Mouse (Mus musculus) heart, postnatal 10 days (tissue): ENCODE results near the gene Pdpk1. TPM values are rescaled to one million over a fixed set of nuclear protein-coding genes. Genes with fewer than 3 reads are reported as not detected.

Source experiments
- DNase-seq, 2 experiments: peaks; one replicate each; pipeline ENCODE4 v3.0.0; 2021
- intact Hi-C: fragments of 180-260 bp; cut with DNase I; formaldehyde crosslinking; loops from one replicate; pipeline ENCODE4 v1.15.1; 2025
- total RNA-seq, 2 experiments: library from RNA; stranded (reverse); gene quantifications; 2 replicates each; pipeline ENCODE4 v1.2.3; 2021

Pdpk1 gene
- 10 to 100 TPM; 49.4 to 52.9 TPM for total RNA-seq

DNA sequence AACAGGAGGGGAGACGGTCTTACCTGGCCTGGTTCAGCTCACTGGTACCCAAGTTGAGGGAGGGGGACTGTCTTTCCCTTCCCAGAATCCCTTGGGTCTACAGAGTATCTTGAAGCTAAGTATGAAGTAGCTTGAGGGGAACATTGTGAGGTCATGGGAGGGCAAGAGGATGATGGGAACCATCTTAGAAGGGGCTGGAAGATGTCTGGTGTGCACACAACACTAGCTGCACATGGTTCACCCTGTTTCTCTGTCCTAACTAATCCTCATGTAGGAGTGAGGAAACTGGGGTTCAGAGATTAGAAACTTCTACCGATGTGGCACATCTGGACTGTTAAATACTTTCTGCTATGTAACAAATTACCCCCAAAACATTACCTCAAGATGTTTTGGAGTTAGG lies at the start of gene Pdpk1:
Pdpk1 (minus strand) TSS at position 101 of the 400 bp plus-strand sequence.
- intact Hi-C loops: loop anchor here (5.0 kb wide), 1 partner anchor 241 kb away; no protein-coding TSS in a partner anchor

DNA sequence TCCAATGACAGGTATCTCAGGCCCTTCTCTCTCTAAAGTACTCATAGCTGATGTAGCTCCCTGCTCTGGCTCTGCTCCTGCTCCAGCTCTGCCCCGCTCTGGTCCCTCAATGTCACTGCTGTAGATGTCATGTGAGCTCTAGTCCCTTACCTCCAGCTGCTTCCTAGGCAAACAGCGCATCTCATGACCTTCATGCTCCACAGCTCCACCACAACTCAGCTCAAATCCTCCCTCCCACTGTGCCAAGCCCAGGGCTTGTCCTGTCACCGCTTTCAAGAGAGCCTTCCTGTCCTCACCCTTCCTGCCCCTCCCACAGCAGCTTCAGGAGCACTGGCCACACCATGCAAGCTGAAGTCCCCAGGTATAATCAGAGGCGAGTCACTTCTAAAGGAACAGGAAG lies 49.0 kb upstream of the Pdpk1 start:
- DNase-seq: peak in 1 of 2 experiments; percentile 32
- intact Hi-C loops: no loop called here

More for the DNA sequence above, at the start of gene Pdpk1:
- no peak for DNase-seq

DNA sequence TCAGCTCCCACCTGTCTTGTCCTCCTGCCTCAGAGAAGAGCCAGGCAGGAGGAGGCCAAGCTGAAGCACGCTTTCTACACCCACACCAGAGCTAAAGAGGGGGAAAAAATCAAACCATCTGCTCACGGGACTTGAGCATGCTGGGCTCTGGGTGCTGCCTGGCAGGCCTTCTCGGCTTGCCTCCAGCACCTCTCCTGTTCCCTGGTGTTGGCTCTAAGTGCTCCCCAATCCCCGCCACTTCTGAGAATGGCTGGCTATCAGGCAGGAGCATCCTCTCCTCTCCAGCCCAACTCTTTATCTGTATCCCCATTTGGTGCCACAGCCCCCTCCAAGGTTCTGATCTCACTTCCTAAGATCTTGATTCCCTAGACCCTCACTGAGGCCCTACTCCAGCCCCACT lies 48.5 kb upstream of the Pdpk1 start:
- intact Hi-C loops: no loop called here
- DNase-seq: no peak

DNA sequence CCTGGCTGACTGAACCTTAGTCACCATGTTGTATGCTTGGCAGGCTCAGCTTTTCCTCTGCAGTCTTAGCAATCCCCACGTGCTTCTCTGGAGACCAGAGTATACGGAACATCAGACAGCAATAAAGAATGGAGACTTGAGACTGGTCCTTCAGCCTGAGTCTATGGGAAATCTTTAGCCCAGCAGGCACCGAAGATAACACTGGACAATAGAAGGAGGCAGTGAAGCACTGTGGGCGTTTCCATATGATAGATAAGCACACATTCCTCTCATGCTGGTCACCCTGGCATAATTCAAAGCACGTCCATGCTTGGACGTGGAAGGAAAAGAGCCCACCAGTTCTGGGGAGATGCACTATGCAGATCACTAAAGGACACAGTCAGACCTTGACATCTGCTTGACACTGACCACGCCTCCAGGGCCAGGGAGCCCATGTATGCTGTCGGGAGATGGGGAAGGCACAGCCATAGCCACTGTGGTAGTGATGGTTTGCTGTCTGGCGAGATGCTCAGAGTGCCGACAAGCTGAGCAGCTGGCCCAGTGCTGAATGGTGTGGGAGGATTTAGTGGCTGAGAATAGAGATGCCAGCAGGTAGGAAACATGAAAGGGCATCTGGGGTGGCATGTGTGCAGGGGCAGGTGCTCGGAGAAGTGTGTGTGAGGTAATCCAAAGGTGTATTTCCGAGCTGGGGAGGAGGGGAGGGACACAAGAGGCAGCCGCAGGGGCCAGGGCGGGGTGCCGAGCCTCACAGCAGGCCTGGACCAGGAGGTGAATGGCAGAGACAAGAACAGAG lies 46.5 kb upstream of the Pdpk1 start:
- intact Hi-C loops: no loop called here

DNA sequence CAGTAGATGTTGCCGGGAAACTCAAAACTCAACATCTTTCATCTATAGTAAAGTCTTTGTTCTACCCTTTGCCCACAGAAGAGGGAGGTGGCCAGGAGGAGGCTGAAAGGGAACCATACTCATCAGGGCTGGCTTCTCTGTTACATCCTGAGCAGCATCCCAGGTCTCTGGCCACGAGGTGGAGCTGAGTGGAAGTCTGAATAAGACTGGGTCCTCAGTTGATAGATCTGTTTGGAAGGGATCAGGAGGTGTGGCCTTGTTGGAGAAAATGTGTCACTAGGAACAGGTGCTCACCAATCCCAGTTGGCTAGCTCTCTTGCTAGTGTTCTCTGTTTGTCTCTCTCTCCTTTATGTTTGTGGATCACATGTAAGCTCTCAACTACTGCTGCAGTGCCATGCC lies 44.6 kb upstream of the Pdpk1 start:
- intact Hi-C loops: no loop called here

More for the DNA sequence above, 46.5 kb upstream of the Pdpk1 start:
- DNase-seq: no peak

DNA sequence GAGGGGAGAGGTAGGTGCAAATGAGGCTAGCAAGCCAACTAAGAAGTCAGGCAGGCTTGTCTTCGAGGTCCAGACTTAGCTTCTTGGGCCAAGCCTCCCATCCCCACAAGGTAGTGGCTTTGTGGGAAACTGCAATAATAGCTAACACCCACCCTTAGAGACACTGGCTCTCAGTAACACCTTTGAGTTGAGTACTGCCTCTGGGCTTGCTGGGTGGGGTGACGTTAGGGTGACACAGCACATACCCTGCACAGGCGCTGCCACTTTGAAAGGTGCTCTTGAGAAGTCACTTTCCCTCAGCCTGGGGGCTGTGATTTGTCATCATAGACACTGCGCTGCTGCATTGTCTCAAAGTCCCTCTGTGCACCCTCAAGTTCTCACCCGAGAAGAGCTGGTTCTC lies 43.0 kb upstream of the Pdpk1 start:
- DNase-seq: no peak
- intact Hi-C loops: no loop called here

More for the DNA sequence above, 44.6 kb upstream of the Pdpk1 start:
- no peak for DNase-seq

DNA sequence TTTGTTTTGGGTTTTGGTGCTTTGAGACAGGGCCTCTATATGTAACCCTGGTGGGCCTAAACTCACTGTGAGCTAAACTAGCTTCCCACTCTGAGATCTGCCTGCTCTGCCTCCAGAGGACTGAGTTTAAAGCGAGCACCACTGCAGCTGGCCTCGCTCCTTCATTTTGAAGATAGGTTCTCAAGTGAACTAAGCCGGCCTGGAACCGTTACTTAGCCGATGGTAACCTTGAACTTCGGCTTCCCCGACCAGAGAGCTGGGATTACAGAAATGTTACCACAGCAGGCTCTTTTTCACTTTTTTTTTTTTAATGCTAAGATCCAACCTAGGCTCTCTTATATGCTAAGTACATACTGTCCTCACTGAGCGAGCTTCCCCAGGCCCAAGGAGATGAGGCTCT lies 42.5 kb upstream of the Pdpk1 start:
- no peak for DNase-seq
- intact Hi-C loops: no loop called here

DNA sequence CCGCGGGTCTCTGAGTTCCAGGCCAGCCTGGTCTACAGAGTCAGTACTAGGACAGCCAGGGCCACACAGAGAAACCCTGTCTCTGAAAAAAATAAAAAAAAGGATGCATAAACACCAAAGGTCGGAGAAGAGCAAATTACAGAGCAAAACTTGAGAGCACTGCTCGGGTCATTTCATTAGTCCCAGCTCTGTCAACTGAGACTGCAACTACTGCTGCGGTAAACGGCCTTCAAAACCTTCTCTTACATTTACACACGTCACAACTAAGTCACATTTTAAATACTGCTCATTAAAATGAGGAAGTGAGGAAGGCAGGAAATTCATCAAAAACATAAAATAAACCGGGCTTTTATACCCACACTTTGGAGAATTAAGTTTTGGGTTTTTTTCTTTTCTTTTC lies 42.1 kb upstream of the Pdpk1 start:
- intact Hi-C loops: no loop called here
- DNase-seq: no peak

DNA sequence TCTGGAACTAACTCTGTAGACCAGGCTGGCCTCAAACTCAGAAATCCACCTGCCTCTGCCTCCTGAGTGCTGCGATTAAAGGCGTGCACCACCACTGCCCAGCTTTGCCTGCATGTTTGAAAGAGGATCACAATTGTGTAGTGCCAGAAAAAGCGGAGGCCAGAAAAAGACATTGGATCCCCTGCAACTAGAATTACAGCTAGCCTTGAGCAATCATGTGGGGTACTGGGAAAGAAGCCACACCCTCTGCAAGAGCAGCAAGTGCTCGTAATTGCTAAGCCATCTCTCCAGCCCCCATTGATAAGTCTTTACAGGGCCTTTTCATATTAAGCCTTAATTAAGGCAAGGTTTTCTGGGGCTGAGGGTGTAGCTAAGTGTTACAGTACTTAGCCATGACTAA lies 40.8 kb upstream of the Pdpk1 start:
- intact Hi-C loops: no loop called here
- DNase-seq: no peak

DNA sequence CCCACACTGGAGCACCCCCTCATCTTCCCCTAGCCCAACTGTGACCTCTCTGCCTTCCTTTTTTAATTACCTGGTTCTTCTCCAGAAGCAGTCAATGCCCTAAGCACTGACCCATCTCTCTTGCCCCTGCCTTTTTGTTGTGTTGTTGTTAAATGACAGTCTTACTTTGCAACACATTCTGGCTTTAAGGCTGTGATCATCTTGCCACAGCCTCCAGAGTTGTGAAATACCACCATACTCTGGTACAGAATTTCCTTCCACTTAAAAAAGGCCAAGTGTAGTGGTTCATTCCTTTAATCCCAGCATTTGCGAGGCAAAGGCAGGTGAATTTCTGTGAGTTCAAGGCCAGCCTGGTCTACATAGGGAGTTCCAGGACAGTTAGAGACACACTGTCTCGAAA lies 40.2 kb upstream of the Pdpk1 start:
- intact Hi-C loops: no loop called here
- DNase-seq: no peak

DNA sequence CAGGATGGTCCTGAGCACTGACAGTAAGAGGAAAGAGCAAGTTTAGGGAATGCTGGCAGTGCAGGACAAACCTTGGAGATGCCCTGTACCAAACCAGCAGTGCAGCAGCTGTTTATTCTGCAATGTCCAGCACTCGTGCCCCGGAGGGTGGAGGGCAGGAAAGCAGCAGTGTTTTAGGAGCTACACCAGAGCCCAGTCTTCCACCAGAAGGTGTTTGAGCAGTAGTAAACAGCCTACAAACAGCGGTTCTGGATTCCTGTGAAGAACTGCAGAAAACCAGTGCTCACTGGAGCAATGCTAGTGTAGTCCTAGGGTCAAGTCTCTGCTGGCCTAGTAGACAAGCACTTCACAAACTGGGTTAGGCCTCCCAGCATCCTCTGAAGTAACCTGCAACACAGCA lies 23.5 kb upstream of the Pdpk1 start:
- no peak for DNase-seq
- intact Hi-C loops: loop anchor here (5.0 kb wide), 2 partner anchors 78 to 178 kb away; partner anchors contain the start of genes Abca17, Abca3 and Ccnf

DNA sequence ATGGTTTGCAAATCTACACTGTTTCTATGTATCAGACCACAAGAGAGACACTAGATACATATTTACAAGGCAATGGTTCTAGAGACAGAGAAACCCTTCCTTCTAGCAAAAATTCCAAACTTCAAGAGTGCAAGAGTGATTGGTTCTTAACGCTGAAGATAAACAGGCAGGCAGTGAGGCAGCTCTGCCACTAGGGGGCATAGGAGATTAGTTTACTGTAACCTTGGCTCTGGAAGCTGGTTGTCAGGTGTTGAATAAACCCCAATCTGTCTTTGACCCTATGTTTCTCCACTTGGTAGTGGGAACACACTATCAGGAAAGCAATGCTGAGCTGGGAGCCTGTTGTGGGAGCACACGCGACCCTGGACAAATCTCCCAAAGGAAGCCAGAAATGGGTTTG lies 22.7 kb upstream of the Pdpk1 start:
- intact Hi-C loops: loop anchor here (1.0 to 5.0 kb wide), 4 partner anchors 79 to 217 kb away; partner anchors contain the start of genes Abca17, Abca3 and Ccnf

DNA sequence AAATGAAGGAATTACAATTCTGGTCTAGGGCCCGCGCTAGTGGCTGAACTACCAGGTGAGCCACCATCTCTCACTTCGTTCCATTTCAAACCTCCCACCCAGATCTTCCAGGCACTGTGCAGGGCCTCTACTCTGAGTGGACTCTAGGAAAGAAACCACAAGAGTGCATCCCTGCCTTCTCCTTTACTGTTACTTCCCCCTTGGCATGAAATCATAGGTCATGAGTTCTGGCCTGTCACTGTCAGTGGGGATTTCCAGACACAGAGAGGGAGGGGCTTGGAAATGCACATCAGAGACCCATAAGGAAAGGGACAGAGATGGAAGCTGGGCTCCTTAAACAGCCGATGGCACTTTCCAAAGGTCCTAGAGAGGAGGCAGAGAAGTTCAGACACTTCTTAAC lies 21.0 kb upstream of the Pdpk1 start:
- DNase-seq: no peak
- intact Hi-C loops: loop anchor here (5.0 kb wide), 2 partner anchors 81 to 181 kb away; partner anchors contain the start of genes Abca17, Abca3 and Ccnf

More for the DNA sequence above, 22.7 kb upstream of the Pdpk1 start:
- DNase-seq: peak; percentile 71 to 87

DNA sequence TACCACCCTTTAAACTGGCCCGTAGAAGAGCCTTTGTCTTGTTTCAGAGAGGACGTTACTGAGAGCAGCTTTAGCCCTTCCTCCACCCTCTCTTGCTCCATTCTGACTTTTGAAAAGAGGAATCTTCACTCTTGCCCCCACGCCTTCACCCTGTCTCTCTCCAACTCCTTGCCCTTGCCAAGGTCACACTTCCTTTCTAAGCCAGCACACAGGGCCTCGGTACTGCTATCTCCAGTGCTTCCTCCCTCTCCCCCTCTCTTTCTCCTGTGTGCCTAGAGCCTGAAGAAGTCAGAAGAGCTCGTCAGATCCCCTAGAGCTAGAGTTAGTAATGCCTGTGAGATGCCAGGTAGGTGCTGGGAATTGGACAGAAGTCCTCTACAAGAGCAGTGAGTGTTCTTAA lies 20.0 kb upstream of the Pdpk1 start:
- intact Hi-C loops: loop anchor here (5.0 kb wide), 2 partner anchors 82 to 182 kb away; partner anchors contain the start of genes Abca17, Abca3 and Ccnf
- no peak for DNase-seq

DNA sequence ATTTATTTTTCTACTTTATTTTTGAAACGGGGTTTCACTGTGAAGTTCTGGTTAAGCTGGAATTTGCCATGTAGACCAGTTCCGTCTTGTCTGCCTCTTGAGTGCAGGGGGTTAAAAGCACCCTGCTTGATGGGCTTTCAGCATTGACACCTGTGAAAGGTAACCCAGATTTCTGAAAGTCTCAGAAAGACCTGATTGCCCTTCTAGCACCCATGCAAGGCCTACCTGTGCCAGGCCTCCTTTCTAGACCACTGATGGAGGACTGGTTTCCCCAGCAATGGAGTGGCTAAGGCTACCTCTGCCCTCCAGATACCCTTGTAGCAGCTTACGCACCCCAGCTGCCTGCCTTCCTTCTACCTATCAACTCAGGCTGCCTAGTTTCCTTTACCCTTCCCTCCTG lies 19.4 kb upstream of the Pdpk1 start:
- no peak for DNase-seq
- intact Hi-C loops: loop anchor here (5.0 kb wide), 2 partner anchors 82 to 182 kb away; partner anchors contain the start of genes Abca17, Abca3 and Ccnf

DNA sequence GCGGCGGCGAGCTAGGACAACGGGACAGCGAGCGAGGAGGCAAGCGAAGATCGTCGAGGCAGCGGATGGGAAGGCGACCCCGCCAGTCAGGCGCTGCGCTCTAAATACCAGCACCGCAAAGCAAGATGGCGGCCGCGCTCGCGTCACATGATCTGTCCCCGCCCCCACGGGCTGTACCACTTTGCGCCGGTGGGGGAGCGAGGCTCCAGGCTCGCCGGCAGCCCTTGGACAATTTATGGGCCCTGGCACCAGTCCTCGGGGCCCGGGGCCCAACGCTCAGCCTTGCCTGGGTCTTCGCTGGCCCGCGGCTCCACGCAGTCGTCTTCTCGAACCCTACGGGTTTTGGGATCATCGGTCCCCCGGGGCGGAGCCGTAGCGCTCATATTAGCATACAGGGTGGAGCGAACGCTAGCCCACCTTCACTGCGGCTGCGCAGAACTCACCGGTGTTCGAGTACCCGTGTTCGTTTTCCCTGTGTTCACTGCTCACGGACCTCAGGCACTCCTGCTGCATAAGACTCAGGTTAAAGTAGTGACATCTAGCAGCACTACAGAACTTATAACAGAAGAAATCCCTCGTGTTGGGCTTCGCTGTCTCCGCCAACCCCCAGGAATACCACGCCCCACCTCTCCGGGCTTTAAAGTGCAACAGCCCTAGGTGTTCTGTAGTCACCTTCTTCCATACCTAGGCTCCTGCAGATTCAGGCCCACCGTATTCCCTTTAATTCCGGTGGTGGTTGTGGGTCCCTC lies 18.8 kb upstream of the Pdpk1 start, which contains the start of gene Atp6v0c:
Atp6v0c (minus strand) TSS at position 386 of the 749 bp plus-strand sequence.
- DNase-seq: peak; percentile 96
- intact Hi-C loops: loop anchor here (5.0 kb wide), 2 partner anchors 83 to 183 kb away; partner anchors contain the start of genes Abca17, Abca3 and Ccnf

DNA sequence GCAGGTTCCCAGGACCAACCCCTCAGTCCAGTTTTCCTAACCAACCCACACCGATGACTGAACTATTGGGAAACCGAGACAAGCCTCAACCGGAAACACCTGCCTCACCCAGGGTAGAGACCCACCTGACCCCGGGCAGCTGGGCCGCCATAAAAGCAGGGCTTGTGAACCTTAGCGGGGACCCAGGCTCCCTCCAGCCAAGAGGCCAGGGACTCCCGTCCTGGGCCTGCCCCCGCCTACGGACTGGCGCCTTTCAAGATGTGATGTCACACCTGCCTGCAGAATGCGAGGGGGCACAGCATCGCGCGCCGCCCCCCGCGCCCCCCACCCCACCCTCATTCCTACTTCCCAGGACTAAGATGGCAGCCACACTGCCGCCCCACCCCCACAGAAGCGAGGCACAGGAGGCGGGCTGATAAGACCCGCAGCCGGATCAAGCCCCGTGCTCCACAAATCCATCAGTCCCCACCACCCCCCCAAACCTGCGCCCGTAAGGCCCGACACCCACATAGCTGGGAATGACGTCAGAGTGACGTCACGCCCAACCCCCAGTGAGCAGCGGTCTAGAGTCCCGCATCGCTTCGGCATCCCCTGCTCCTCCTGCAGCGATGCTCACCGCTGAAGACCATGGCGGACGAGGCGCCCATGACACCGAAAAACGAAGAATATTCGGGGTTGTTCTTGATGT lies 18.0 kb upstream of the Pdpk1 start:
- intact Hi-C loops: no loop called here
- peak in 1 of 2 experiments; percentile 69 for DNase-seq

DNA sequence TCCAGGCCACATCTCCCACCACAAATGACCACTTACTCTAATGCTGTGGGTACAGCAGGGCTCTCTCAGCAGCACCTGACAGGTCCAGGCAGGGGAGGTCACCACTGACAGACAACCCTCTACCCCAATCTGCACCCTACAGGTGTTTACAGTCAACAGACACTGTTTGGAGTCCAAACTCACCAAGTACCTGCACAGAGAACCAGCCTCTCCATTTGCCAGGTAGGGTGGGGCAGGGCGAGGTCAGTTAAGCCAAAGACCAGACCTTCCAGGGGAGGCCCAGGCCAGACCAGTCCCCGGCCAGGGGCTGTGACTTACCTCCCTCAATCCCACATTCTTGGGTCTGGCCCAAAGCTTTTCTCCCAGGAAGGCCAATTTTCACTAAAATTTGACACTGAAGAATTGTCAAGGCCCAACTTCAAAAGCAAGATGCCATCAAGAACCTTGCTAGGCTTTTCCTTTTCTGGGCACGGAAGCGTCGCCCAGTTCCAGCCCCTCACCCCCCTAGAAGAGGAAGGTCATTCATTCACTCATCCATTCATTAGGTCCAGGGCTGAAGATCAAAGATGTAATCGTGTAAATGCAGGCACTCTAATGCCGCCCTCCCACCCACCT lies 17.3 kb upstream of the Pdpk1 start:
- intact Hi-C loops: loop anchor here (1.0 kb wide), 1 partner anchor 49 kb away; no protein-coding TSS in a partner anchor
- DNase-seq: no peak

DNA sequence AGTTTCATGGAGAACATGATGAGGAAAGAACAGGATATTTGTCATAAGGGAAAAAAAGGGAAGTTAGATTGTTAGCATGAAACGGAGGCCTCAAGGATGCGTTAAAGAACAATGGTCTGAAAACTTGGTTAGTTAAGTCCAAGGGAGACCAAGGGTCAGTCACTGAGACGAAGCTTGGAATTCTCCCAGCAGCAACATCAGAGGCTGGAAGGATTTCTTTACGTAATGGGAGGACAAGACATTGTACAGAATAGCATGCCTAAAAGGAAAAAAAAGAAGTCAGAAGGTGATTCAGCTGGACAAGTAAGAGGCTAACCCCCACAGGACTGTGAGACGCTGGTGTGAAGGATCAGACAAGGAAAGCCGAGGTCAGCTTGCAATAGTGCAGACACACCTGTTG lies 16.4 kb upstream of the Pdpk1 start:
- intact Hi-C loops: loop anchor here (1.0 kb wide), 1 partner anchor 48 kb away; no protein-coding TSS in a partner anchor
- no peak for DNase-seq
